Comparison of ENCODE assay signal across 11 mouse cellular contexts in the genomic region with DNA sequence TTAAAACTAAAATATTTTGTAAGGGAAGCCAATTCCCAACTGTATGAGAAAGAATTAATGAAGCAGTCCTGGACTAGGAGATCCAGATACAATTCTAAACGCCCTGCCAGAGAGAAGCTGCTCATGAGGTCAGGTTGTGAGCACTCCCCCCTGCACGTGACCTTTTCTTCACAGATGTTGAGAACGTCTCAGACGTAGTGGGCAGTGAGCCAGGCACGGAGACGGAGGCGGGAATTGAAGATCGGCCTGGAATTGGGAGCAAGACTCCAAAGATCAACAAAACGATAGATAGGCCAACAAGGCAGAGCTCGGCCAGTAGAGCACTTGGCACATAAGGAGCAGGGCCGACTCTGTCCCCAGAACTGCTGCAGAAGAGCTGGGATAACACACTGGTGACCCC. TPM values are rescaled to one million over a fixed set of nuclear protein-coding genes. Genes with fewer than 3 reads are reported as not detected.
A peak's percentile ranks its signal among the peaks of the same experiment; 100 is the strongest.
DNase-seq lines count a peak whose midpoint lies in the region; ATAC-seq lines count a peak whose summit lies in the region.
"Had no signal": no experiment of that assay in that cellular context is flagged by ENCODE, and none has a peak within 500 bp of the region (broad histone marks: within the 10 kb centered on the region; RNA-seq: fewer than 3 reads in every experiment).

No protein-coding gene starts in this region.

- no peaks in the 10 kb centered on the region for H3K9me3 ChIP-seq in lung, embryonic 15.5 days

- H3K36me3 ChIP-seq in lung, embryonic 15.5 days = no peaks in the 10 kb centered on the region
- H3K36me3 ChIP-seq: limb, embryonic 13.5 days had no signal

- DNase-seq in heart, adult 11 months = peak; percentile 96
- DNase-seq in heart, adult 8-10 months (ENCODE audit: low spot score) = no peak
- peak; percentile 62 for DNase-seq in adrenal gland, postnatal 10 days
- DNase-seq in heart, postnatal 4 days = peak; percentile 74
- no peak for DNase-seq in frontal cortex, postnatal 25 days (ENCODE audit: low spot score in 2 of 2)
- DNase-seq in thymus, postnatal 4 days = no peak
- no peak for DNase-seq in Muller cell, postnatal 12 days (ENCODE audit: inconsistent ontology term)
- DNase-seq: cerebellum, adult 11-12 months had no signal

- no peak overlapping the region for H3K4me2 ChIP-seq in lung, embryonic 15.5 days
- H3K4me2 ChIP-seq: hindbrain, embryonic 14.5 days; limb, embryonic 13.5 days had no signal

- H3K27ac ChIP-seq in lung, embryonic 15.5 days = peak overlapping the region; percentile 51
- H3K27ac ChIP-seq: hindbrain, embryonic 14.5 days; limb, embryonic 13.5 days had no signal

- no peak overlapping the region for H3K4me3 ChIP-seq in lung, embryonic 15.5 days
- H3K4me3 ChIP-seq: limb, embryonic 13.5 days had no signal

- no peak overlapping the region for H3K9ac ChIP-seq in lung, embryonic 15.5 days
- H3K9ac ChIP-seq: hindbrain, embryonic 14.5 days; limb, embryonic 13.5 days had no signal

- peaks cover 81% of the 10 kb centered on the region for H3K4me1 ChIP-seq in lung, embryonic 15.5 days

- no peak for ATAC-seq in lung, embryonic 15.5 days (ENCODE audit: borderline replicate concordance, extremely low read depth, low FRiP score, low TSS enrichment)

- H3K27me3 ChIP-seq in lung, embryonic 15.5 days = no peaks in the 10 kb centered on the region
- H3K27me3 ChIP-seq: limb, embryonic 13.5 days had no signal

- 13% methylated on average over 11 of the region's 11 CpGs for WGBS in lung, embryonic 15.5 days

RNA-seq across cellular contexts. Expression of gene Coro1c, which starts 21.4 kb away (rescaled TPM):
- total RNA-seq in heart, adult 8-10 months (2022) = 10 to 100 TPM; 21.9 to 30.3 (median 23.7) TPM
- 10 to 100 TPM; 66.4 to 78.9 TPM for total RNA-seq in adrenal gland, postnatal 10 days (2021)
- 100 to 1,000 TPM in 1 of 2 experiments, 10 to 100 TPM in 1; 92.4 to 108 TPM for total RNA-seq in heart, postnatal 4 days (2021)
- polyA plus RNA-seq in lung, embryonic 15.5 days (2015; fragmentation: Nextera tagmentation; extraction: Ambion mirVana) = 143 and 144 TPM in 2 replicates

RNA-seq across cellular contexts. Expression of gene Selplg, which starts 54.7 kb away (rescaled TPM):
- total RNA-seq in heart, adult 8-10 months (2022) = 10 to 100 TPM in 1 of 4 experiments, 1 to 10 TPM in 3; 1.8 to 10.3 (median 2.6) TPM
- 1 to 10 TPM; 6.6 to 6.9 TPM for total RNA-seq in adrenal gland, postnatal 10 days (2021)
- total RNA-seq in heart, postnatal 4 days (2021) = 1 to 10 TPM; 1.3 to 2.1 TPM
- polyA plus RNA-seq in lung, embryonic 15.5 days (2015; fragmentation: Nextera tagmentation; extraction: Ambion mirVana) = 4.6 and 8.2 TPM in 2 replicates

Comparison
In these comparisons a context has a peak if more than half of its experiments do, and no peak if none do; other contexts are left out.
1. DNase-seq: peak in heart, adult 11 months (single experiment), adrenal gland, postnatal 10 days (single experiment) and heart, postnatal 4 days (single experiment); none in heart, adult 8-10 months (single experiment), frontal cortex, postnatal 25 days (0 of 2), thymus, postnatal 4 days (single experiment) and Muller cell, postnatal 12 days (single experiment).